Mouse (Mus musculus) testis, adult 10 weeks (tissue): ENCODE results near the gene Cog2. TPM values are rescaled to one million over a fixed set of nuclear protein-coding genes. Genes with fewer than 3 reads are reported as not detected.

Source experiments
- polyA plus RNA-seq: library from polyadenylated mRNA; stranded (reverse); fragments of 350-450 nt; fragmentation: Illumina TruSeq; extraction: RNeasy Lipid Tissue Mini Kit (QIAGEN cat#74804); gene quantifications from one replicate; pipeline ENCODE4 v1.2.3, GENCODE M21; 2014; ENCODE audit warnings: low read depth, low replicate concordance

Gene Cog2
- 10.6 TPM for polyA plus RNA-seq

GRCm38 (mm10) chr8:124520249-124521080, at the start of gene Cog2:
TSS of gene Cog2 (plus strand) at chr8:124520767.

GRCm38 (mm10) chr8:124569593-124569992, 49.0 kb downstream of the Cog2 start, which contains the start of gene Agt:
TSS of gene Agt (minus strand) at chr8:124569706.

GRCm38 (mm10) chr8:124575811-124576210, 55.2 kb downstream of the Cog2 start, which contains the start of gene Capn9:
TSS of gene Capn9 (plus strand) at chr8:124576111.

Other genes starting within 250 kb of the Cog2 start
- 3.4 TPM for gene Pgbd5, start 81.1 kb upstream of the Cog2 start, polyA plus RNA-seq
- 17.7 TPM for gene Agt, start 48.9 kb downstream of the Cog2 start, polyA plus RNA-seq
- gene Capn9, start 55.3 kb downstream of the Cog2 start, polyA plus RNA-seq = not detected
- gene 2310022B05Rik, start 142.6 kb downstream of the Cog2 start, polyA plus RNA-seq = 4.3 TPM
- 15.5 TPM for gene Ttc13, start 201.2 kb downstream of the Cog2 start, polyA plus RNA-seq
- 3.4 TPM for gene Arv1, start 201.4 kb downstream of the Cog2 start, polyA plus RNA-seq
- gene Fam89a, start 231.1 kb downstream of the Cog2 start, polyA plus RNA-seq = 2.4 TPM